Comparison of ENCODE assay signal across 8 mouse cellular contexts in genomic region chr2:132305988-132306387, GRCm38 (mm10). TPM values are rescaled to one million over a fixed set of nuclear protein-coding genes. Genes with fewer than 3 reads are reported as not detected.
DNase-seq lines count a peak whose midpoint lies in the region; ATAC-seq and TF ChIP-seq lines count a peak whose summit lies in the region.
"Had no signal": no experiment of that assay in that cellular context is flagged by ENCODE, and none has a peak within 500 bp of the region (broad histone marks: within the 10 kb centered on the region; RNA-seq: fewer than 3 reads in every experiment).

No protein-coding gene starts in this region.

- no peak overlapping the region for H3K4me3 ChIP-seq in lung, adult 2 months (replicated peaks; ENCODE audit: extremely low read depth, low read depth, low read length)
- no peak overlapping the region for H3K4me3 ChIP-seq in G1E (ENCODE audit: low read depth, low read length)
- H3K4me3 ChIP-seq in cortical plate, adult 2 months (ENCODE audit: insufficient read depth, low read length): no peak overlapping the region
- H3K4me3 ChIP-seq in stomach, postnatal 0 days (ENCODE audit: low read depth, low read length): no peak overlapping the region
- H3K4me3 ChIP-seq: midbrain, embryonic 12.5 days had no signal

- WGBS in lung, adult 2 months: 48% methylated on average over 4 of the region's 4 CpGs
- 65% methylated on average over 4 of the region's 4 CpGs for WGBS in stomach, postnatal 0 days

- 0 out of 2 replicates have a peak, but pooled peaks have one; percentile 15 for ATAC-seq in G1E (ENCODE audit: extremely low read depth, insufficient number of reproducible peaks, low FRiP score, poor library complexity, severe bottlenecking)
- no peak for ATAC-seq in stomach, postnatal 0 days (ENCODE audit: low FRiP score, low TSS enrichment)

- TF ChIP-seq CTCF in lung, adult 2 months (IDR thresholded peaks at IDR 0.05; ENCODE audit: insufficient read depth, low read length): peak; percentile 64
- peak; percentile 30; the same call in 1 of the 2 replicates for TF ChIP-seq CTCF in G1E (IDR thresholded peaks at IDR 0.05; ENCODE audit: low read depth, low read length)
- peak; percentile 46 for TF ChIP-seq CTCF in cortical plate, adult 2 months (IDR thresholded peaks at IDR 0.05; ENCODE audit: extremely low read depth, insufficient read depth, low read length)
- TF ChIP-seq CTCF in stomach, postnatal 0 days (IDR thresholded peaks at IDR 0.05; ENCODE audit: low read depth): peak; percentile 71

- H3K9ac ChIP-seq in stomach, postnatal 0 days (ENCODE audit: low read length): no peak overlapping the region
- H3K9ac ChIP-seq: midbrain, embryonic 12.5 days had no signal

- no peak for DNase-seq in lung, adult 2 months
- DNase-seq in lung, postnatal 10 days: no peak
- peak; percentile 28 for DNase-seq in G1E (ENCODE audit: low spot score)
- DNase-seq in stomach, postnatal 0 days (ENCODE audit: low spot score): no peak
- no peak for DNase-seq in gastrocnemius, postnatal 36 days
- DNase-seq in layer of hippocampus, postnatal 25 days (ENCODE audit: extremely low spot score in 1 of 2, low spot score in 1 of 2): no peak

- no peak for TF ChIP-seq POLR2A in lung, adult 2 months (IDR thresholded peaks at IDR 0.05; ENCODE audit: borderline replicate concordance, extremely low read depth, low read depth, low read length)
- TF ChIP-seq POLR2A in cortical plate, adult 2 months (IDR thresholded peaks at IDR 0.05; ENCODE audit: extremely low read depth, insufficient read depth, low read length): no peak

- no peaks in the 10 kb centered on the region for H3K9me3 ChIP-seq in G1E (replicated peaks)
- no peaks in the 10 kb centered on the region for H3K9me3 ChIP-seq in stomach, postnatal 0 days (ENCODE audit: control insufficient read depth, low read length)
- H3K9me3 ChIP-seq: midbrain, embryonic 12.5 days had no signal

- TF ChIP-seq EP300 in stomach, postnatal 0 days (optimal IDR thresholded peaks at IDR 0.05): no peak

- H3K36me3 ChIP-seq in G1E (replicated peaks): peaks cover 98% of the 10 kb centered on the region
- peaks cover 5% of the 10 kb centered on the region; the same call in 1 of the 2 replicates for H3K36me3 ChIP-seq in stomach, postnatal 0 days (ENCODE audit: control insufficient read depth, insufficient read depth, low read length)

- intact Hi-C loops in gastrocnemius, postnatal 36 days (cut with DNase I): loop anchor here (10.0 kb wide), 1 partner anchor 399 kb away; no protein-coding TSS in a partner anchor

- no peak overlapping the region for H3K27ac ChIP-seq in cortical plate, adult 2 months (ENCODE audit: insufficient read depth, low read length)
- H3K27ac ChIP-seq in stomach, postnatal 0 days (replicated peaks): no peak overlapping the region
- H3K27ac ChIP-seq: midbrain, embryonic 12.5 days had no signal

- H3K4me2 ChIP-seq in stomach, postnatal 0 days (replicated peaks; ENCODE audit: low read depth): no peak overlapping the region
- H3K4me2 ChIP-seq: midbrain, embryonic 12.5 days had no signal

- no peaks in the 10 kb centered on the region for H3K27me3 ChIP-seq in G1E (ENCODE audit: insufficient read depth, low read length)
- H3K27me3 ChIP-seq in stomach, postnatal 0 days (ENCODE audit: control insufficient read depth, insufficient read depth, low read length): no peaks in the 10 kb centered on the region
- H3K27me3 ChIP-seq: midbrain, embryonic 12.5 days had no signal

- no peaks in the 10 kb centered on the region for H3K4me1 ChIP-seq in lung, adult 2 months (ENCODE audit: control insufficient read depth, insufficient read depth, low read length)
- H3K4me1 ChIP-seq in G1E (ENCODE audit: insufficient read depth, low read depth, low read length): peaks cover 34% of the 10 kb centered on the region
- H3K4me1 ChIP-seq in cortical plate, adult 2 months (ENCODE audit: control insufficient read depth, insufficient read depth, low read length): no peaks in the 10 kb centered on the region
- H3K4me1 ChIP-seq in stomach, postnatal 0 days (replicated peaks; ENCODE audit: control insufficient read depth, insufficient read depth): no peaks in the 10 kb centered on the region
- H3K4me1 ChIP-seq: midbrain, embryonic 12.5 days had no signal

RNA-seq across cellular contexts. Expression of gene Cds2, which starts 43.0 kb away (rescaled TPM):
- polyA plus RNA-seq in lung, adult 2 months (2012; rRNA removed): 67.1 and 76.5 TPM in 2 replicates
- total RNA-seq in G1E (2014; fragmentation: Nextera tagmentation) (15.8 and 26.6 TPM in 2 replicates), G1E (2017) (17.6 and 19.6 TPM in 2 replicates)
- 8.6 and 12.6 TPM in 2 replicates for polyA plus RNA-seq in G1E (2012)
- 144 and 149 TPM in 2 replicates for polyA plus RNA-seq in cortical plate, adult 2 months (2012; rRNA removed)
- 12.6 and 13.1 TPM in 2 replicates for polyA plus RNA-seq in stomach, postnatal 0 days (2015; fragmentation: Nextera tagmentation; extraction: Ambion mirVana)
- 10 to 100 TPM; 14.4 to 15.0 TPM for total RNA-seq in gastrocnemius, postnatal 36 days (2021)
- 100 to 1,000 TPM; 228 to 237 TPM for total RNA-seq in layer of hippocampus, postnatal 25 days (2021)

RNA-seq across cellular contexts. Expression of gene Pcna, which starts 52.9 kb away (rescaled TPM):
- polyA plus RNA-seq in lung, adult 2 months (2012; rRNA removed): 52.7 and 59.2 TPM in 2 replicates
- total RNA-seq in G1E (2014; fragmentation: Nextera tagmentation) (249 and 267 TPM in 2 replicates), G1E (2017) (520 and 531 TPM in 2 replicates)
- polyA plus RNA-seq in G1E (2012): 38.5 and 77.8 TPM in 2 replicates
- polyA plus RNA-seq in cortical plate, adult 2 months (2012; rRNA removed): 64.2 and 66.3 TPM in 2 replicates
- 108 and 110 TPM in 2 replicates for polyA plus RNA-seq in stomach, postnatal 0 days (2015; fragmentation: Nextera tagmentation; extraction: Ambion mirVana)
- total RNA-seq in gastrocnemius, postnatal 36 days (2021): 10 to 100 TPM; 19.7 to 20.7 TPM
- 10 to 100 TPM; 47.4 to 50.8 TPM for total RNA-seq in layer of hippocampus, postnatal 25 days (2021)

RNA-seq across cellular contexts. Expression of gene Tmem230, which starts 58.4 kb away (rescaled TPM):
- polyA plus RNA-seq in lung, adult 2 months (2012; rRNA removed): 67.0 and 86.8 TPM in 2 replicates
- total RNA-seq in G1E (2014; fragmentation: Nextera tagmentation): 113 and 147 TPM in 2 replicates
- 41.6 and 42.7 TPM in 2 replicates for total RNA-seq in G1E (2017)
- polyA plus RNA-seq in G1E (2012): 34.4 and 37.1 TPM in 2 replicates
- polyA plus RNA-seq in cortical plate, adult 2 months (2012; rRNA removed): 56.5 and 58.8 TPM in 2 replicates
- 28.6 and 29.4 TPM in 2 replicates for polyA plus RNA-seq in stomach, postnatal 0 days (2015; fragmentation: Nextera tagmentation; extraction: Ambion mirVana)
- 10 to 100 TPM; 18.1 to 22.8 TPM for total RNA-seq in gastrocnemius, postnatal 36 days (2021)
- 10 to 100 TPM; 27.4 to 29.6 TPM for total RNA-seq in layer of hippocampus, postnatal 25 days (2021)
